Mouse (Mus musculus) limb, embryonic 11.5 days (tissue): ENCODE measurements around the gene Nek6. TPM values are rescaled to one million over a fixed set of nuclear protein-coding genes. Genes with fewer than 3 reads are reported as not detected.

Experiments
- ATAC-seq: fragments of 200-750 bp; cut with Nextera tagmentation; 2 replicates; pipeline ENCODE4 v1.8.0; 2017; ENCODE audit warnings: low read depth; ENCODE audit not compliant: insufficient number of reproducible peaks, low FRiP score, low TSS enrichment
- DNase-seq: peaks from one replicate; pipeline ENCODE4 v3.0.0-alpha.2; 2015; ENCODE audit warnings: low spot score
- H3K27ac ChIP-seq: fragments of 300-500 bp; sonication (generic); replicated peaks from 2 replicates; pipeline ENCODE4 v1.5.1; 2014; ENCODE audit warnings: low read depth, mild to moderate bottlenecking, low read length
- H3K27me3 ChIP-seq: fragments of 300-500 bp; sonication (generic); 2 replicates; pipeline ENCODE4 v1.6.1; 2014; ENCODE audit warnings: mild to moderate bottlenecking, low read length, mixed read lengths; ENCODE audit not compliant: control insufficient read depth, insufficient read depth
- H3K36me3 ChIP-seq: fragments of 300-500 bp; sonication (generic); 2 replicates; pipeline ENCODE4 v1.6.1; 2014; ENCODE audit warnings: mild to moderate bottlenecking, low read length, moderate library complexity, mixed read lengths; ENCODE audit not compliant: control insufficient read depth, insufficient read depth
- H3K4me1 ChIP-seq: fragments of 300-500 bp; sonication (generic); 2 replicates; pipeline ENCODE4 v1.6.1; 2014; ENCODE audit warnings: low read length, mixed read lengths; ENCODE audit not compliant: control insufficient read depth, insufficient read depth
- H3K4me2 ChIP-seq: fragments of 300-500 bp; sonication (generic); 2 replicates; pipeline ENCODE4 v1.6.1; 2014; ENCODE audit warnings: low read depth, mild to moderate bottlenecking, moderate library complexity; ENCODE audit not compliant: severe bottlenecking
- H3K4me3 ChIP-seq: fragments of 300-500 bp; sonication (generic); 2 replicates; pipeline ENCODE4 v1.5.1; 2014; ENCODE audit warnings: low read depth, low read length
- H3K9ac ChIP-seq: fragments of 300-500 bp; sonication (generic); 2 replicates; pipeline ENCODE4 v1.6.1; 2014; ENCODE audit warnings: mild to moderate bottlenecking, low read length
- H3K9me3 ChIP-seq: fragments of 300-500 bp; sonication (generic); 2 replicates; pipeline ENCODE4 v1.6.1; 2016; ENCODE audit warnings: low read length; ENCODE audit not compliant: control insufficient read depth
- WGBS: fragments of 180-500 bp; shearing (Covaris S2); extraction: QIAGEN DNeasy Blood & Tissue Kit; methylation state at CpG from one replicate; pipeline ENCODE4 v1.1.7; 2014; 5-methylcytosine and 5-hydroxymethylcytosine counted together
- polyA plus RNA-seq: library from polyadenylated mRNA; unstranded; fragments of >200 nt; fragmentation: Nextera tagmentation; extraction: Ambion mirVana; gene quantifications from 2 replicates; pipeline ENCODE4 v1.2.1, GENCODE M21; 2014

Gene Nek6
- polyA plus RNA-seq, 1 experiment from 2014 or later, result 108 TPM

DNA sequence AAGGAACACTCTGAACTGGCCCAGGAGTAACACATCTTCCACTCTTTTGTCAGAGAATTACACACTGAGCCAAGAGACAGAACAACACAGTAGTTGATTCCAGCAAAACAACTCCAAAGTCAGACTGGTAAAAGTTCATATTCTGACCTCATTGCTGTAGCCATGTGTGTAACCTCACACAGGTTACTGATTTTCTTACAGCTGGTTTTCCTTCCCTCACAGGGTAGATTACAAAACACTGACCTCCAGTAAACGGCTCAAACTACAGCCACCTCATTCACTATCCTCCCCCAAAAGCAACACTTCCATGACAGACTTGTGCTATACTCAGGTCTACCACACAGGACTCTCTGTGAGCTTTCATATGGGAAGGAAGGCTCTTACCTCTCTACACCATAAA is 96.3 kb downstream of the Nek6 start:
- ATAC-seq (no peak), DNase-seq (no peak)
- H3K4me3 ChIP-seq, result no peak overlapping the region
- no peak overlapping the region for H3K9ac ChIP-seq
- H3K9me3 ChIP-seq, result no peaks in the 10 kb centered on the region
- no peak overlapping the region for H3K4me2 ChIP-seq
- no peaks in the 10 kb centered on the region for H3K27me3 ChIP-seq
- H3K4me1 ChIP-seq, result no peaks in the 10 kb centered on the region; the same call in 1 of the 2 replicates
- no peak overlapping the region for H3K27ac ChIP-seq
- 89% methylated on average over 1 of the region's 1 CpGs for WGBS
- no peaks in the 10 kb centered on the region; the same call in 1 of the 2 replicates for H3K36me3 ChIP-seq

- Histone ChIP-seq H3K4me3 (no peak overlapping the region), H3K27me3 (no peaks in the 10 kb centered on the region), H3K4me1 (no peaks in the 10 kb centered on the region), H3K36me3 (no peaks in the 10 kb centered on the region; the same call in 1 of the 2 replicates), H3K4me2 (no peak overlapping the region), H3K9ac (no peak overlapping the region), H3K27ac (no peak overlapping the region), H3K9me3 (no peaks in the 10 kb centered on the region)
- 90% methylated on average over 5 of the region's 5 CpGs for WGBS
- no peak for DNase-seq
- no peak for ATAC-seq
Observed at GRCm38 (mm10) chr2:38608831-38609309, 97.4 kb downstream of the Nek6 start.

- Histone ChIP-seq H3K9ac (no peak overlapping the region), H3K4me1 (no peaks in the 10 kb centered on the region), H3K36me3 (no peaks in the 10 kb centered on the region; the same call in 1 of the 2 replicates), H3K4me2 (no peak overlapping the region), H3K4me3 (no peak overlapping the region), H3K9me3 (no peaks in the 10 kb centered on the region), H3K27ac (no peak overlapping the region), H3K27me3 (no peaks in the 10 kb centered on the region)
- ATAC-seq (no peak), DNase-seq (no peak)
- WGBS, result 93% methylated on average over 11 of the region's 11 CpGs
Observed at GRCm38 (mm10) chr2:38609310-38609709, 97.9 kb downstream of the Nek6 start.

- Histone ChIP-seq H3K27ac (no peak overlapping the region), H3K9ac (no peak overlapping the region), H3K27me3 (no peaks in the 10 kb centered on the region), H3K36me3 (peaks cover 3% of the 10 kb centered on the region), H3K4me1 (no peaks in the 10 kb centered on the region), H3K4me2 (no peak overlapping the region), H3K4me3 (no peak overlapping the region), H3K9me3 (no peaks in the 10 kb centered on the region)
- no peak for ATAC-seq
- WGBS, result 89% methylated on average over 2 of the region's 2 CpGs
- no peak for DNase-seq
Observed at GRCm38 (mm10) chr2:38610161-38610560, 98.7 kb downstream of the Nek6 start.

- H3K9ac ChIP-seq, result no peak overlapping the region
Observed at GRCm38 (mm10) chr2:38612596-38612995, 101.2 kb downstream of the Nek6 start.

GRCm38 (mm10) chr2:38613576-38613975 is 102.1 kb downstream of the Nek6 start:
- Histone ChIP-seq H3K4me3 (no peak overlapping the region), H3K27me3 (no peaks in the 10 kb centered on the region), H3K9me3 (no peaks in the 10 kb centered on the region), H3K27ac (no peak overlapping the region), H3K4me2 (no peak overlapping the region), H3K4me1 (no peaks in the 10 kb centered on the region), H3K36me3 (peaks cover 6% of the 10 kb centered on the region), H3K9ac (no peak overlapping the region)
- ATAC-seq, result no peak
- WGBS, result 94% methylated on average over 3 of the region's 3 CpGs
- no peak for DNase-seq

More at GRCm38 (mm10) chr2:38612596-38612995, 101.2 kb downstream of the Nek6 start:
- WGBS, result 90% methylated on average over 6 of the region's 6 CpGs
- no peak overlapping the region for H3K4me2 ChIP-seq
- H3K9me3 ChIP-seq, result no peaks in the 10 kb centered on the region
- no peak overlapping the region for H3K4me3 ChIP-seq
- no peak for DNase-seq
- no peak for ATAC-seq
- H3K4me1 ChIP-seq, result no peaks in the 10 kb centered on the region
- peaks cover 3% of the 10 kb centered on the region for H3K36me3 ChIP-seq
- H3K27ac ChIP-seq, result no peak overlapping the region
- no peaks in the 10 kb centered on the region for H3K27me3 ChIP-seq

GRCm38 (mm10) chr2:38614437-38614836 is 103.0 kb downstream of the Nek6 start:
- Histone ChIP-seq H3K27ac (no peak overlapping the region), H3K27me3 (no peaks in the 10 kb centered on the region), H3K4me2 (no peak overlapping the region), H3K36me3 (peaks cover 6% of the 10 kb centered on the region), H3K4me3 (no peak overlapping the region), H3K9ac (no peak overlapping the region), H3K9me3 (no peaks in the 10 kb centered on the region), H3K4me1 (no peaks in the 10 kb centered on the region)
- no peak for DNase-seq
- WGBS, result 87% methylated on average over 6 of the region's 6 CpGs
- no peak for ATAC-seq

- WGBS, result 64% methylated on average over 4 of the region's 4 CpGs
- Histone ChIP-seq H3K9ac (no peak overlapping the region), H3K4me1 (no peaks in the 10 kb centered on the region), H3K4me3 (no peak overlapping the region), H3K4me2 (no peak overlapping the region), H3K27ac (no peak overlapping the region), H3K9me3 (no peaks in the 10 kb centered on the region), H3K27me3 (no peaks in the 10 kb centered on the region), H3K36me3 (peaks cover 6% of the 10 kb centered on the region)
- DNase-seq, result no peak
- ATAC-seq, result no peak
Observed at GRCm38 (mm10) chr2:38616072-38616471, 104.6 kb downstream of the Nek6 start.
